Mouse (Mus musculus): ENCODE results near the gene Efcab11. TPM values are rescaled to one million over a fixed set of nuclear protein-coding genes. Genes with fewer than 3 reads are reported as not detected.
A peak's percentile ranks its signal among the peaks of the same experiment; 100 is the strongest.

The Efcab11 gene
- total RNA-seq, 1 experiment from 2014 or later, result 5.8 TPM

DNA sequence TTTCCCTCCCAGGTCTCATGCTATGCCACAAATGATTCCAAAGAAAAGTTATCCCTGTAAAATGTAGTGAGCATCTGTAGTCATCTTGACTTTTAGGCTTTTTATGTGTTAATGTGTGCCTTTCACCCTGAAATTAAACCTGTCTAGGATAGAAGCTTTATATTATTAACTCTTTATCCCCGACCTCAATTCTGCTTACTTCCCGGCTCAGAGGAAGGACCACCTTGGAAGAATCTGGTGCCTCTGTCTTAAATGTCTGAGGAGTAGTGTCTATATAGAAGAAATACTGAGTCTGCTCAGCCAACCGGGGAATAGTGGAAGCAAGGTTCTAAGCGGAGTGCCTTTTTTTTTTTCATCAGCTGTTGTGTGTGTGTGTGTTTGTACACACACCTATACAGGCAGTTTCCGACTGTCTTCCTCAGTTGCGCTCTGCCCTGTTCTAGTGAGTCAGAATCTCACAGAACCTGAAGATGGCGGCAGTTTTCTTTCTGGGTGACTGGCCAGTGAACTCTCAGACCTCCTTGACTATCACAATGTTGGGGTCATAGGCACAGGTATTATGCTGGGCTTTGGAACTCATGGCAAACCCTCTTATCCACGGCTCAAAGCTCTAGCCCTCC, 1.2 kb upstream of the Efcab11 start:
- no peak for ATAC-seq (replicated peaks in 1 of 2; ENCODE audit: insufficient read depth in 1 of 2, low FRiP score in 2 of 2, low TSS enrichment in 1 of 2, low read depth in 1 of 2, poor library complexity in 2 of 2, severe bottlenecking in 2 of 2)

DNA sequence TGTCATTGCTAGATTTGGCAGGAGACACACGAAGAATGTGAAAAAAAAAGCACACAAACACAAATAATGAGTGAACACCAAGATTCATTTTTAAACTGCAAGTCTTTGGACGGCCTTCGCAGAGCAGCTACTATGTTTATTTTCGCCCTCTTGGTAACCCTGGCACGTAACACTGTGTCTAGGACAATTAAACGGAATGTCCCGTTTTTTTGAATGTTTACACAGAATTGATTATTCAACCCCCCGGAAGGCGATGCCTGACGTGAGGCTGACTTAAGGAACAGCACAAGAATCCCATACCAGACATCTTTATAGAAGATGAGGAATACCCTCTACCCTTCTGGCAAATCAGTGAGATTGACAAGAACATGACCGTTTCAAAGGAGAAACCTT, 530 bp downstream of the Efcab11 start:
- ATAC-seq (replicated peaks in 1 of 2; ENCODE audit: insufficient read depth in 1 of 2, low FRiP score in 2 of 2, low TSS enrichment in 1 of 2, low read depth in 1 of 2, poor library complexity in 2 of 2, severe bottlenecking in 2 of 2), result no peak; a peak in 1 of 4 replicates

GRCm38 (mm10) chr12:99883000-99883712, 1.1 kb downstream of the Efcab11 start:
- ATAC-seq (replicated peaks in 1 of 2; ENCODE audit: insufficient read depth in 1 of 2, low FRiP score in 2 of 2, low TSS enrichment in 1 of 2, low read depth in 1 of 2, poor library complexity in 2 of 2, severe bottlenecking in 2 of 2), result peak; percentile 98 to 99

DNA sequence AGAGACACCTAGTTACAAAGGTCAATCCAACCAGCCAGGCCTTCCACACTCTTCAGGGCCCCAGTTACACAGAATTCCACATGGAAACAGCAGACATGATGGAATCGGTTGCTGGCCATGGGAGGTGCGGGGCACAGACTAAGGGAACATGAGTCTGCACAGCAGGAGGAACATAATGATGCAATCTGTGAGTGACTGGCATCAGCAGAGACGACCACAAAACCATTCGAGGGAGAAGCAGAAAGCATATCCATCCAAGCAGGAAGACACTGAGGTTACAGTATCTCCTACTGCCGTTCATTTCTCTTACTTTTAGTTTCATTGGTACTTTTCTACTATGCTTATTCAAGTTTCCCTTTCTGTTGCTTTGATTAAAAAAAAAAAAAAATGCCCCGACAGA, 9.6 kb downstream of the Efcab11 start:
- peak; percentile 87 to 89 for ATAC-seq (replicated peaks in 1 of 2; ENCODE audit: insufficient read depth in 1 of 2, low FRiP score in 2 of 2, low TSS enrichment in 1 of 2, low read depth in 1 of 2, poor library complexity in 2 of 2, severe bottlenecking in 2 of 2)

DNA sequence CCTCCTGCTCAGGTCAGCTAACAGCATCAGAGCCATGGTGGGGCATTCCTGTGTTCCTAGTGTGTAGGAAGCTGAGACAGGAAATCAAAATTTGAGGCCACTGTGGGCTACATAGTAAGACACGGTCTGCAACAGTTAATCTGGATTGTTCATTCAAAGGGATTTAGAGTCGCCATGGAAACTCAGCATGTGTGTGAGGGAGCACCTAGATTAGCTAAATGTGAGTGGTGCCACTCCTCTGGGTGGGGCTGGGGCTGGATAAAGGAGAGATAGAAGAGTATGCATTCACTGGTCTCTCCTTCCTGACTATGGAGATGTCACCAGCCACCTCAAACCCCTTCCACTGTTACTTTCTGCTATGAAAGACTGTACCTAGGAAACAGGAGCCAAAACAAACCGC, 10.8 kb downstream of the Efcab11 start:
- no peak for ATAC-seq (replicated peaks in 1 of 2; ENCODE audit: insufficient read depth in 1 of 2, low FRiP score in 2 of 2, low TSS enrichment in 1 of 2, low read depth in 1 of 2, poor library complexity in 2 of 2, severe bottlenecking in 2 of 2)

- ATAC-seq (replicated peaks in 1 of 2; ENCODE audit: insufficient read depth in 1 of 2, low FRiP score in 2 of 2, low TSS enrichment in 1 of 2, low read depth in 1 of 2, poor library complexity in 2 of 2, severe bottlenecking in 2 of 2), result no peak
Observed at GRCm38 (mm10) chr12:99868821-99869220, 15.4 kb downstream of the Efcab11 start.

- no peak for ATAC-seq (replicated peaks in 1 of 2; ENCODE audit: insufficient read depth in 1 of 2, low FRiP score in 2 of 2, low TSS enrichment in 1 of 2, low read depth in 1 of 2, poor library complexity in 2 of 2, severe bottlenecking in 2 of 2)
Observed at GRCm38 (mm10) chr12:99864613-99865012, 19.6 kb downstream of the Efcab11 start.

GRCm38 (mm10) chr12:99860981-99861380, 23.3 kb downstream of the Efcab11 start:
- ATAC-seq (replicated peaks in 1 of 2; ENCODE audit: insufficient read depth in 1 of 2, low FRiP score in 2 of 2, low TSS enrichment in 1 of 2, low read depth in 1 of 2, poor library complexity in 2 of 2, severe bottlenecking in 2 of 2), result no peak

DNA sequence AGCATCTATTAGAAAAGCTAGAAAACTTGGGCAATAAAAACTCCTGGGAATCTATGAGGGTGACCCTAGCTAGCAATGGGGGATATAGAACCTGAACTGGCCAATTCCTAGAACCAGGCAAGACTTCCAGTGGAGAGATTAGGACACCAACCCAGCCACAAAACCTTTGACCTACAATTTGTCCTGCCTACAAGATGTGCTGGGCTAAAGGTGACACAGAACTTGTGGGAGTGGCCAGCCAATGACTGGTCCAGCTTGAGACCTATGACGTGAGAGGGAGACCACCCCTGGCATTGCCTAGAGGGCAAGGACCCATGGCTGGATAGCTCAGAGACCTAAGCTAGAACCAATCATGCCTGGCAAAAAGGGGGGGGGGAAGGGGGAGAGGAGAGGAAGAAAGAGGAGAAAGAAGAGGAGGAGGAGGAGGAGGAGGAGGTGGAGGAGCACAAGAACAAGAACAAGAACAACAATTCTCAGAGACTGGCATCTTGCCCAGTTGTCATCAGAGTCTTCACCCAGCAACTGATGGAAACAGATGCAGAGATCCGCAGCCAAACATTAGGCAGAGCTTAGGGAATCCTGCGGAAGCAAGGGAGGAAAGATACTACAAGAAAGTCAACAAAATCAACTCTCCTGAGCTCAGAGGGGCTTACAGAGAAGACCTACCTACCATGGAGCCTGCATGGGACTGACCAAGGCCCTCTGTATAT, 24.7 kb downstream of the Efcab11 start:
- ATAC-seq (replicated peaks in 1 of 2; ENCODE audit: insufficient read depth in 1 of 2, low FRiP score in 2 of 2, low TSS enrichment in 1 of 2, low read depth in 1 of 2, poor library complexity in 2 of 2, severe bottlenecking in 2 of 2), result no peak

DNA sequence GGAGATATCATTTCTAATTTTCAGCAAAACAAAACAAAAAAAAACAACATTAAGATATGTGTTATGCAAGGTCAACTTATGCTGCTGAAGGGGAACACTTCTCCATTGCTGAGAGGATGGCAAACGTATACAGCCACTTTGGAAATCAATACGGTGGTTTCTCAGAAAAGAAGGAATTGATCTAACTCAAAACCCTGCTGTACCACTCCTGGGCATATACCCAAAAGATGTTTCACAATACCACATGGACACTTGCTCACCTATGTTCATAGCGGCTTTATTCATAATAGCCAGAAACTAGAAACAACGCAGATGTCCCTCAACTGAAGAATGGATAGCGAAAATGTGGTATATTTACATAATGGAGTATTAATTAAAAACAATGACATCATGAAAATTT, 25.6 kb downstream of the Efcab11 start:
- no peak for ATAC-seq (replicated peaks in 1 of 2; ENCODE audit: insufficient read depth in 1 of 2, low FRiP score in 2 of 2, low TSS enrichment in 1 of 2, low read depth in 1 of 2, poor library complexity in 2 of 2, severe bottlenecking in 2 of 2)

GRCm38 (mm10) chr12:99856011-99856410, 28.2 kb downstream of the Efcab11 start:
- no peak for ATAC-seq (replicated peaks in 1 of 2; ENCODE audit: insufficient read depth in 1 of 2, low FRiP score in 2 of 2, low TSS enrichment in 1 of 2, low read depth in 1 of 2, poor library complexity in 2 of 2, severe bottlenecking in 2 of 2)

- ATAC-seq (replicated peaks in 1 of 2; ENCODE audit: insufficient read depth in 1 of 2, low FRiP score in 2 of 2, low TSS enrichment in 1 of 2, low read depth in 1 of 2, poor library complexity in 2 of 2, severe bottlenecking in 2 of 2), result no peak
Observed at GRCm38 (mm10) chr12:99853323-99854258, 30.6 kb downstream of the Efcab11 start.

DNA sequence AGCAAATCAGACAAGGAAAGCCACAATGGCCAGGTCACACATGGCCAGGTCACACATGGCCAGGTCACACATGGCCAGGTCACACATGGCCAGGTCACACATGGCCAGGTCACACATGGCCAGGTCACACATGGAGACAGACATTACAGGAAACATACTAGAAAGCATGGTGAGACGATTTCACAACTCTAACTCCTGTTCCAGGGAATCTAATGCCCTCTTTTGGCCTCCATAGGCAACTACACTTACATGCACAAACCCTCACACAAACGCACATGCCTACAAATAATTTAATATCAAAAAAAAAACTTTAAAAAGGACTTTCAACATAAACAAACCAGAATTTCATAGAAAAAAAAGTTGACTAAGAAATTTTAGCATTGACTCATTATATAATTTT, 34.2 kb downstream of the Efcab11 start:
- no peak for ATAC-seq (replicated peaks in 1 of 2; ENCODE audit: insufficient read depth in 1 of 2, low FRiP score in 2 of 2, low TSS enrichment in 1 of 2, low read depth in 1 of 2, poor library complexity in 2 of 2, severe bottlenecking in 2 of 2)

- ATAC-seq (replicated peaks in 1 of 2; ENCODE audit: insufficient read depth in 1 of 2, low FRiP score in 2 of 2, low TSS enrichment in 1 of 2, low read depth in 1 of 2, poor library complexity in 2 of 2, severe bottlenecking in 2 of 2), result no peak
Observed at GRCm38 (mm10) chr12:99844951-99845350, 39.3 kb downstream of the Efcab11 start.

GRCm38 (mm10) chr12:99838703-99839102, 45.5 kb downstream of the Efcab11 start:
- no peak for ATAC-seq (replicated peaks in 1 of 2; ENCODE audit: insufficient read depth in 1 of 2, low FRiP score in 2 of 2, low TSS enrichment in 1 of 2, low read depth in 1 of 2, poor library complexity in 2 of 2, severe bottlenecking in 2 of 2)

DNA sequence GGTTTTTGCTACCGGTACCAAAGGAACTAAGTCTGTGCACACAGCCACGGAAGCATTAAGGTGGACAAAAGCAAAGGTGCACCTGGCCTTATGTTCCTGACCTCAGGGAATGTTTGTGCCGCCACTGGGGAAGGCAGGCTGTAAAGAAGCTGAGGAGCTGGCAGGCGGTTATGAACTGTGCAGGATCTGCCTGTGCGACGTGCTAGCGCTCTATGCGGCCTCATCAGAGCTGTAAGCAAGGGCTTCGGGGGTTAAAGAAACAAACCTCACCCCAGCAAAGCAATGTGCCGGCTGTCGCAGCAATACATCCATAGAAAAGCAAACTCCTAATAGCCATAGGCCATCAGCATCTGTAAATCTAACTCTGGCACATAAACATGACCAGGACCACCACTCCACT, 46.1 kb downstream of the Efcab11 start:
- no peak for ATAC-seq (replicated peaks in 1 of 2; ENCODE audit: insufficient read depth in 1 of 2, low FRiP score in 2 of 2, low TSS enrichment in 1 of 2, low read depth in 1 of 2, poor library complexity in 2 of 2, severe bottlenecking in 2 of 2)

GRCm38 (mm10) chr12:99837528-99837927, 46.7 kb downstream of the Efcab11 start:
- ATAC-seq (replicated peaks in 1 of 2; ENCODE audit: insufficient read depth in 1 of 2, low FRiP score in 2 of 2, low TSS enrichment in 1 of 2, low read depth in 1 of 2, poor library complexity in 2 of 2, severe bottlenecking in 2 of 2), result no peak

Measured in hematopoietic stem cell, adult 5-6 weeks (primary cell).